Mouse (Mus musculus) neural tube, embryonic 12.5 days (tissue): ENCODE results near the gene Gys1. TPM values are rescaled to one million over a fixed set of nuclear protein-coding genes. Genes with fewer than 3 reads are reported as not detected.

Experiments used
- ATAC-seq: fragments of 200-750 bp; cut with Nextera tagmentation; 2 replicates; pipeline ENCODE4 v1.8.0; 2017; ENCODE audit warnings: low read depth, mild to moderate bottlenecking, moderate TSS enrichment, moderate library complexity; ENCODE audit not compliant: low FRiP score
- H3K27ac ChIP-seq: fragments of 300-500 bp; sonication (generic); 2 replicates; pipeline ENCODE4 v1.5.1; 2016
- H3K27me3 ChIP-seq: fragments of 300-500 bp; sonication (generic); replicated peaks from 2 replicates; pipeline ENCODE4 v1.6.1; 2016; ENCODE audit warnings: mild to moderate bottlenecking
- H3K36me3 ChIP-seq: fragments of 300-500 bp; sonication (generic); 2 replicates; pipeline ENCODE4 v1.6.1; 2016; ENCODE audit warnings: mild to moderate bottlenecking
- H3K4me1 ChIP-seq: fragments of 300-500 bp; sonication (generic); 2 replicates; pipeline ENCODE4 v1.6.1; 2016
- H3K4me2 ChIP-seq: fragments of 300-500 bp; sonication (generic); replicated peaks from 2 replicates; pipeline ENCODE4 v1.6.1; 2016; ENCODE audit warnings: mild to moderate bottlenecking
- H3K4me3 ChIP-seq: fragments of 300-500 bp; sonication (generic); 2 replicates; pipeline ENCODE4 v1.5.1; 2016
- H3K9ac ChIP-seq: fragments of 300-500 bp; sonication (generic); 2 replicates; pipeline ENCODE4 v1.6.1; 2016; ENCODE audit warnings: mild to moderate bottlenecking
- H3K9me3 ChIP-seq: fragments of 300-500 bp; sonication (generic); 2 replicates; pipeline ENCODE4 v1.6.1; 2016; ENCODE audit warnings: mild to moderate bottlenecking
- WGBS: fragments of 180-500 bp; shearing (Covaris S2); methylation state at CpG from one replicate; pipeline ENCODE4 v1.1.7; 2016; 5-methylcytosine and 5-hydroxymethylcytosine counted together
- polyA plus RNA-seq: library from polyadenylated mRNA; unstranded; fragments of >200 nt; fragmentation: Nextera tagmentation; extraction: Ambion mirVana; gene quantifications from 2 replicates; pipeline ENCODE4 v1.2.1, GENCODE M21; 2016

Gys1 gene
- polyA plus RNA-seq, 1 experiment from 2014 or later: 32.7 TPM

DNA sequence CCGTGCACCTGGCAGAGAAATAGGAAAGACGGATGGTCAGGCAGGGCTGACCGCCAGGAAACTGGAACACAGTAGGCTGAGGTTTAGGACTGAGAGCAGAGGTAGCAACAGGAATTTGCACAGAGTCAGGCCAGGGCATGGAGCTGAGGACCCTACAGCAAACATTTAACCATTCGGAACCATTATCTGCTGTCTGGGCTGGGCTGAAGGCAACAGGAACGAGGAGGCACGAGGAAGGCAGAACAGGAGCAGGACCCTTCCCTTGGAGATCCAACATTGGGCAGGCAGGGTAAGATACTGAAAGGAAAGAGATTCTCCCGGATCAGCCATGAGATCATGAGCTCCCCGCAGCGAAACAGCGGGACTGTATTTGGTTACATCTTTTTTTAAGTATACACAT is 26.8 kb upstream of the Gys1 start:
- 84% methylated on average over 10 of the region's 10 CpGs for WGBS
- H3K9me3 ChIP-seq: no peaks in the 10 kb centered on the region
- peaks cover 8% of the 10 kb centered on the region for H3K4me1 ChIP-seq
- H3K36me3 ChIP-seq: no peaks in the 10 kb centered on the region
- no peak for ATAC-seq
- H3K4me2 ChIP-seq: no peak overlapping the region
- H3K4me3 ChIP-seq: no peak overlapping the region
- H3K27me3 ChIP-seq: peaks cover 74% of the 10 kb centered on the region
- no peak overlapping the region for H3K27ac ChIP-seq
- no peak overlapping the region for H3K9ac ChIP-seq

DNA sequence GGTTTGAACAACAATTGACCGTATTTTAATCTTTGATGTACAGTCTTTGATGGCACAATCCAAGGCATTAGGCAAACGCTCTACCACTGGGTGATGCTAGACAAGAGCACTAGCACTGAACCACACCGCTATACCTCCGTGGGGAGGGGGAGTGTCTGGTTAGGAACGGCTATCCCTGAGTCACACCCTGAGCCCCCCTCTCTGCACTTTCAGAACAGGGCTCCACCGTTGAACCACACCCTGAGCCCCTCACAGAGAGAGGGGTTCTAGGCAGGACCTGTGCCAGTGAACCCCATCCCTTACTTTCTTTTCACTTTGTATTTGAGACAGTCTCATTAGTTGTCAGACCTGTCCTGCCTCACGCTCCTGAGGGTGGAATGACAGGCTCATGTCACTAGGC is 26.3 kb upstream of the Gys1 start:
- no peaks in the 10 kb centered on the region for H3K36me3 ChIP-seq
- peaks cover 79% of the 10 kb centered on the region for H3K27me3 ChIP-seq
- H3K4me2 ChIP-seq: no peak overlapping the region
- 72% methylated on average over 7 of the region's 7 CpGs for WGBS
- H3K4me3 ChIP-seq: no peak overlapping the region
- H3K4me1 ChIP-seq: peaks cover 12% of the 10 kb centered on the region
- ATAC-seq: no peak
- no peaks in the 10 kb centered on the region for H3K9me3 ChIP-seq
- H3K27ac ChIP-seq: no peak overlapping the region
- H3K9ac ChIP-seq: no peak overlapping the region

DNA sequence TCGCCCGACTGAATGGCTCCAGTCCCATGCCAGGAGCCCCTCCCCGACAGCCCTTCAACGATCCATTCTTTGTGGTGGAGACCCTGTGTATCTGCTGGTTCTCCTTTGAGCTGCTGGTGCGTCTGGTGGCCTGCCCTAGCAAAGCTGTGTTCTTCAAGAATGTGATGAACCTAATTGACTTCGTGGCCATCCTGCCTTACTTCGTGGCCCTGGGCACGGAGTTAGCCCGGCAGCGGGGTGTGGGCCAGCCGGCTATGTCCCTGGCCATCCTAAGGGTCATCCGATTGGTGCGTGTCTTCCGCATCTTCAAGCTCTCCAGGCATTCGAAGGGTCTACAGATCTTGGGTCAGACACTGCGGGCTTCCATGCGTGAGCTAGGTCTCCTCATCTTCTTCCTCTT is 25.7 kb upstream of the Gys1 start:
- no peak overlapping the region for H3K27ac ChIP-seq
- 88% methylated on average over 17 of the region's 17 CpGs for WGBS
- H3K27me3 ChIP-seq: peaks cover 85% of the 10 kb centered on the region
- H3K36me3 ChIP-seq: no peaks in the 10 kb centered on the region
- no peaks in the 10 kb centered on the region for H3K9me3 ChIP-seq
- ATAC-seq: no peak
- no peak overlapping the region for H3K4me3 ChIP-seq
- H3K4me2 ChIP-seq: no peak overlapping the region
- no peak overlapping the region for H3K9ac ChIP-seq
- H3K4me1 ChIP-seq: peaks cover 18% of the 10 kb centered on the region

DNA sequence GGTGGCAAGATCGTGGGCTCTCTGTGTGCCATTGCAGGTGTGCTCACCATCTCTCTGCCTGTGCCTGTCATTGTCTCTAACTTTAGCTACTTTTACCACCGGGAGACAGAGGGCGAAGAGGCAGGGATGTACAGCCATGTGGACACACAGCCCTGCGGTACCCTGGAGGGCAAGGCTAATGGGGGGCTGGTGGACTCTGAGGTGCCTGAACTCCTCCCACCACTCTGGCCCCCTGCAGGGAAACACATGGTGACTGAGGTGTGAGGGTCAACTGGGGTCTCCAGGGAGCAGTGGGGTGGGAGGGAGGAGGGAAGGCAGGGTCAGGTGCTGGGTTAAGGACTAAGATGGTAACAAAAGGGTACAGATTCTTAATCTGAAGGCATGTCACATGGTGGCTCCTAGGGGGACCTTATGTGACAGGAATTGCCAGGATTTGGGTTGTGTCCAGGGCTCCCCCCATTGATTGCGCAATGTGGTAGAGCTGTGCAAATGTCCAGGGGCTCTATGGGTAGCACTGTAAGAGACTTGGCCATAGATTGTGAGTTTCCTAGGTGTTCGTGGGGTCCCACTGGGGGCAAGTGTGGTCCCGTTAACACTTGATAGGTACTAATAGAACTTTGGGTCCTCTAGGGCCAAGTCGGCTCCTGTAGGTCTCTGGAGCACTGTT is 25.0 kb upstream of the Gys1 start:
- Histone ChIP-seq H3K9ac (no peak overlapping the region), H3K4me1 (peaks cover 21% of the 10 kb centered on the region), H3K27ac (no peak overlapping the region), H3K4me3 (no peak overlapping the region), H3K36me3 (no peaks in the 10 kb centered on the region), H3K4me2 (no peak overlapping the region), H3K27me3 (peaks cover 92% of the 10 kb centered on the region), H3K9me3 (no peaks in the 10 kb centered on the region)
- no peak for ATAC-seq
- WGBS: 88% methylated on average over 8 of the region's 8 CpGs

DNA sequence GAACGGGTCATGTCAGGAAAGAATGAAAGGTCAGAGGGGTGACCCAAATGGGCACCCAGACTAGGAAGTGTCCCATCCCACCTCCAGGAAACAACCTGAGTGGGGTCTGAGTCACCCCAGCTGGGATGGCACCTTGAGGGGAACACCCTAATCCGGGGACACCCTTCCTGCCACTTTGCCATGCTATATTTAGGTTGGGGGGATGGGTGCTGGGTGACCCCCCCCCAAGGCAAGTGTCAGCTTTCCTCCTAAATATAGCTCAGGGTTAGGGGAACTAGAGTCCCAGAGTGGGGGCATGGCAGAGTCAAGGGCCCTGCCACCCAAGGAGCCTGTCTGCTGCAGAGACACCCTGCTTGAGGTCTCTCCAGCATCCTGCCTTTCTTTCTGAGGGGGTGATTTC is 22.2 kb upstream of the Gys1 start:
- Histone ChIP-seq H3K9ac (no peak overlapping the region), H3K4me1 (peaks cover 16% of the 10 kb centered on the region), H3K9me3 (no peaks in the 10 kb centered on the region), H3K36me3 (no peaks in the 10 kb centered on the region), H3K27me3 (peaks cover 97% of the 10 kb centered on the region), H3K4me2 (no peak overlapping the region), H3K27ac (no peak overlapping the region), H3K4me3 (no peak overlapping the region)
- no peak for ATAC-seq
- 92% methylated on average over 2 of the region's 2 CpGs for WGBS

DNA sequence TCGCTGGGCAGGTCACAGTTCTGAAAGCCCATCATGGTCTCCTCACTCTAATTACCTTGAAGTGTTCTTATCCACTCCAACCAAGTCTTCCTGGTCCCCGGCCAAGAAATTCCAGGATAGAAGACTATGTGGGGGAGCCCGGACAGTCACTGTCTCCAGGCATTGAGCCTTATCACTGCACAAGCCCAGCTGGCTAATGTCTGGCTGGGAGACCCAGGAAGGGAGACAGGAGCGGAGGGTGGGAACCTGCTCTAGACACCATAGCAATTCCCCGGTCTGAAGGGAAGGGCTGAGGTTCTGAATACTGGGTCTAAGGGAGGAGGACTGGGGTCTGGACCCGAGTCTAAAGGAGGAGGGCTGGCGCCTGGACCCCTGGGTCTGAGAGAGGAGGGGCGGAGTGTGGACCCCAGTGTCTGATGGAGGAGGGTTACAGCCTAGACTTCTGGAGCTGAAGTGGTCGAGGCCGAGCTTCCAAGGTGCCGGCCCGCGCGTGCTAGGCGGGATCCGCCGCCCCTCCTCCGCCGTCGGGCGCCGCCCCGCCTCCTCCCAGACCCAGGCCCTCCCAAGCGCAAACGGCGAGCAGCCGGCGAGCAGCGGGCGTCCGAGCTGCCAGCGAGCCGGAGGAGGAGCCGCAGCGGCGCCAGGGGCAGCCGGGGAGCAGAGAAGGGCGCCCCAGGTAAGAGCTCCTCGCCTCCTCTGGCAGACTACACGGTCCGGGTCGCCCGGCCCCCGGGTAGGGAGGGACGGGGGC is 21.4 kb upstream of the Gys1 start, which contains the start of gene Ntf5:
Gene Ntf5 (plus strand): TSS at position 583 of the 751 bp plus-strand sequence.
- no peaks in the 10 kb centered on the region for H3K36me3 ChIP-seq
- H3K4me1 ChIP-seq: peaks cover 16% of the 10 kb centered on the region
- H3K27ac ChIP-seq: no peak within 1 kb of the TSS
- H3K4me3 ChIP-seq: peak within 1 kb of the TSS; percentile 43
- peak within 1 kb of the TSS; percentile 82 for H3K4me2 ChIP-seq
- H3K9ac ChIP-seq: peak within 1 kb of the TSS; percentile 56
- peak; percentile 35; the same call in 1 of the 2 replicates for ATAC-seq
- H3K9me3 ChIP-seq: no peaks in the 10 kb centered on the region
- 3% methylated on average over 45 of the region's 45 CpGs for WGBS
- H3K27me3 ChIP-seq: peaks cover 97% of the 10 kb centered on the region

DNA sequence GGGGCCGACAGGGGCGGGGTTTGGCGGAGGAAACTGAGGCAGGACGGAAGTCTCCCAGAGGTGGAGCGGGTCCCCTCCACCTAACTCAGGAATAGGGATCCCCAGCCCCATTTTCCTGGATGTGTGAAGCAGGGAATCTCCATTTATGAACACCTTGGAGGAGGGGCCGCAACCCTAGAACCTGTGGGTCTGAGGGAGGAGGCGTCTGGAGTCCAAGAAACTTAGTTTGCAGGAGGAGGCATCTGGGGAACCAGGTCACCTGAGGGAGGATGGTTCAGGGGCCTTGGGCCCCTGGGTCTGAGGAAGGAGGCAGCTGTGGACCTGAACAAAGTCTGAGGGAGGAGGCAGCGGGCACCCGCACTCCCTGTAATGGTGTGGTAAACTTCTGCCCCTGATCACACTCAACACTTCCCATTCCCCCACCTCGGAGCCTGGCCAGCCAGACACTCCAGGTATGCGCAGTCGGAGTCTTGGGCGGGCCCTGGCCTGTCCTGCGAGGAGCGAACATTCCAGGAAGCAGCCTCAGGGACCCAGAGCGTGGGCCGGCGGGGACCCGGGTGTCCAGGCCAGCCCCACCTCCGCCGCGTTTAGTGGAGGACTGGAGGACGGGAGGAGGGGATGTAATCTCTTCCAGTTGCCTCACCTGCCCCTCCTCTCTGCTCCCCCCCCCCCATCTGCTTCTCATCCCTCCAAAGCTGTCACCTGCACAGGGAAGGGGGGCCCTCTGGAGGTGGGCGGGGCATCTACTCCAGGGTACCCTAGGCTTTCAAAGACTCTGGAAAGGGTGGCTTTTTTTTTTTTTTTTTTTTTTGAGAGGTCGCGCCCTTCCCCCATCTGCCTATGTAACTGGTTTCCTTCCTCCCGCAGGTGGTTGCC is 20.5 kb upstream of the Gys1 start:
- no peaks in the 10 kb centered on the region for H3K36me3 ChIP-seq
- no peak overlapping the region for H3K27ac ChIP-seq
- peaks cover 16% of the 10 kb centered on the region for H3K4me1 ChIP-seq
- peaks cover 97% of the 10 kb centered on the region for H3K27me3 ChIP-seq
- no peaks in the 10 kb centered on the region for H3K9me3 ChIP-seq
- peak overlapping the region; percentile 56 for H3K9ac ChIP-seq
- 1% methylated on average over 27 of the region's 27 CpGs for WGBS
- ATAC-seq: 0 out of 2 replicates have a peak, but pooled peaks have one; percentile 6
- peak overlapping the region; percentile 43 for H3K4me3 ChIP-seq
- peak overlapping the region; percentile 82 for H3K4me2 ChIP-seq

DNA sequence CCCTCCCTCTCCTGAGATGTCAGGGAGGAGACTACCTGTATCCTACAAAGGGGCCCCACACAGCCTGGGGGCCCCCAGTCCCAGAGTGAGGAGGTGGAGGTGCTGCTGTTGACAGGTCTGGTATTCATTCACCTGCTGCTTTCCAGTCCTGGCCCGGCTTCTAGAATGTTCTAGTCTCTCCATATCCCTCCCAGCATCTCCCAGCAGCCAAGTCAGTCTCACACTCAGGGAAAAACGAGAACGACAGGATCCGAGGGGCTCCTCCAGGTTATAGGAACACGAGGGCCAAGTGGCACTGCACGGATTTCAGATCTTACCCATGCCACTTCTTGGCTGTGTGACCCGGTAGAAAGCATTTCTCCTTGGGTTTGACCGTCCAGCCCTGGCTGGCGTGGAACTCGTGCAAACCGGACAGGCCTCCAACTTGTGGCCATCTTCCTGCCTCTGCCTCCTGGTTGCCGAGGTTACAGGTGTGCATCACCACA is 19.9 kb upstream of the Gys1 start:
- peaks cover 16% of the 10 kb centered on the region for H3K4me1 ChIP-seq
- WGBS: 46% methylated on average over 12 of the region's 12 CpGs
- H3K9ac ChIP-seq: no peak overlapping the region
- H3K36me3 ChIP-seq: no peaks in the 10 kb centered on the region
- H3K9me3 ChIP-seq: no peaks in the 10 kb centered on the region
- peaks cover 97% of the 10 kb centered on the region for H3K27me3 ChIP-seq
- no peak overlapping the region for H3K27ac ChIP-seq
- H3K4me2 ChIP-seq: no peak overlapping the region
- no peak for ATAC-seq
- H3K4me3 ChIP-seq: no peak overlapping the region

DNA sequence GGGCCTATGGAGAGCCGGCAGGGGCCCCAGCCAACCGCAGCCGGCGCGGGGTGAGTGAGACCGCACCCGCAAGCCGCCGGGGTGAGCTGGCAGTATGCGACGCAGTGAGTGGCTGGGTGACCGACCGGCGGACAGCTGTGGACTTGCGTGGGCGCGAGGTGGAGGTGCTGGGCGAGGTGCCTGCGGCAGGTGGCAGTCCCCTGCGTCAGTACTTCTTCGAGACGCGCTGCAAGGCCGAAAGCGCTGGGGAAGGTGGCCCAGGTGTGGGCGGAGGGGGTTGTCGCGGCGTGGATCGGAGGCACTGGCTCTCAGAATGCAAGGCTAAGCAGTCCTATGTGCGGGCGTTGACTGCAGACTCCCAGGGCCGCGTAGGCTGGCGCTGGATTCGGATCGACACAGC is 19.0 kb upstream of the Gys1 start:
- H3K4me1 ChIP-seq: peaks cover 16% of the 10 kb centered on the region
- H3K27ac ChIP-seq: no peak overlapping the region
- 13% methylated on average over 37 of the region's 37 CpGs for WGBS
- peaks cover 3% of the 10 kb centered on the region for H3K36me3 ChIP-seq
- no peak for ATAC-seq
- no peak overlapping the region for H3K9ac ChIP-seq
- peak overlapping the region; percentile 24; the same call in 1 of the 2 replicates for H3K4me2 ChIP-seq
- no peaks in the 10 kb centered on the region for H3K9me3 ChIP-seq
- peaks cover 96% of the 10 kb centered on the region for H3K27me3 ChIP-seq
- no peak overlapping the region for H3K4me3 ChIP-seq

DNA sequence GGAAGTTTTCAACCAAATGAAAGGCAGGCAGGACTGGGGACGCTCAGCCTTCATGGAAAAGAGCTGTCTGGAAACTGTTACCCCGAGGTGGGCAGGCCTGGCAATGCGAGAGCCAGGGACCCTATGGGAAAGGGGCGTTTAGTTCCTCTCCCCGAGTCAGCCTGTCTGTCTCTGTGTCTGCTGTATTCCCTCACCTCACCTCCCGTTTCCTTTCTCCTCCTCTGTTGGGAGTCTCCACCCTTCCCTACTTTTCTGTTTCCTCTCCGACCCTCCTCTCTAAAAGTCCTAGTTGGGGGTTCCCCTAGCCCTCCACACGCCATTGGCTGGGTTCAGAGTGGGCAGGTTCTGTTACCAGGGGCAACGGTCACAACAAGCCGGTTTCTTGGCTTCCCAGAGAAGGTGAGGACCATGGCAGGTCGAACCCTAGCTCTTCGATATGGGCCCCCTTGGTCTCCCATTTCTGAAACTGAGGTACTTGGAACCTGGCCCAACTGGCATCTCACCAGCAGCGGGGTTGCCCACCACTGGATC is 16.6 kb upstream of the Gys1 start:
- WGBS: 10% methylated on average over 13 of the region's 13 CpGs

DNA sequence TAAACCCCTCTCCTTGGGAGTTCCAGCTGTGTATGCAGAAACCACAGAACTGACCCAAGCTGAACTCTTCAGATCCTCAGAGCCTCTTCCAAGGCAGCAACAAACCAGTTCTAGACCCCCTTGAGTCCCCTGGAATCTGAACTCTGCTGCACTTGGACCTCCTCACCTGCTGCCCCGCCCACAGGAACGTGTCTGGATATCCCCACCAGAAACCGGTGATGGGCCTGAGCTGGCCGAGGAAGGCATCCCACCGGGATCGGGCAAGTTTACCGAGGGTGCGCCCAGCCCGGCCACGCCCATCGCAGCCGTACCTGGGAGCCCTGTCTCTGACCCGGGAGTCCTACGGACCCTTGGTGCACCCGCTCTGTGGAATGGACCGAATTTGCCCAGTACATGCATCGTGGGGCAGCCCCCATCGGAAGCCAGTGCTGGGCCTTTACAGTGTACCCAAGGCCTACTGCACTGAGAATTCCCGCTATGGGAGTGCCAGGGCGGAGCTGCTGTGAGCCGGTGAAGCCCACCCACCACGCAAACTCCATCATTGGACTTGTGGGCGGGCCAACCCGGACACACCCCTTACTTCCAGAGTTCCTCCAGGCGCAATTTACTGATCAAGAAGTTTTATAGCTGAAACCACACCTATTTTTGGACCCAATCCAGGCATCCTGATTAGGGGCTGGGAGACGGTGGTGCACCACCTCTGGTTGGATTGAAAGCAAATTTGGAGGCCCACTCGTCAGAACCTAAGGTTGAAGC is 14.6 kb upstream of the Gys1 start:
- Histone ChIP-seq H3K4me3 (no peak overlapping the region), H3K4me2 (no peak overlapping the region), H3K4me1 (0 out of 2 replicates have a peak, but pooled peaks cover 3% of the 10 kb centered on the region), H3K36me3 (peaks cover 47% of the 10 kb centered on the region), H3K27ac (no peak overlapping the region), H3K9ac (no peak overlapping the region), H3K9me3 (no peaks in the 10 kb centered on the region), H3K27me3 (peaks cover 63% of the 10 kb centered on the region)
- 11% methylated on average over 27 of the region's 27 CpGs for WGBS
- no peak for ATAC-seq

More for the DNA sequence above, 16.6 kb upstream of the Gys1 start:
- peaks cover 27% of the 10 kb centered on the region for H3K36me3 ChIP-seq
- H3K9me3 ChIP-seq: no peaks in the 10 kb centered on the region
- no peak overlapping the region for H3K4me2 ChIP-seq
- no peak for ATAC-seq
- H3K27me3 ChIP-seq: peaks cover 84% of the 10 kb centered on the region
- H3K4me3 ChIP-seq: no peak overlapping the region
- H3K9ac ChIP-seq: no peak overlapping the region
- H3K27ac ChIP-seq: no peak overlapping the region
- H3K4me1 ChIP-seq: peaks cover 15% of the 10 kb centered on the region
